Mouse (Mus musculus) intestine, postnatal 0 days (tissue): ENCODE data around the gene Wfikkn1. TPM values are rescaled to one million over a fixed set of nuclear protein-coding genes. Genes with fewer than 3 reads are reported as not detected.

Experiments used
- ATAC-seq: fragments of 200-750 bp; cut with Nextera tagmentation; 2 replicates; pipeline ENCODE4 v1.8.0; 2017; ENCODE audit warnings: mild to moderate bottlenecking, moderate TSS enrichment, moderate library complexity
- H3K27ac ChIP-seq: fragments of 300-500 bp; sonication (generic); 2 replicates; pipeline ENCODE4 v1.5.1; 2014; ENCODE audit warnings: mild to moderate bottlenecking, low read depth, low read length, moderate library complexity
- H3K27me3 ChIP-seq: fragments of 300-500 bp; sonication (generic); replicated peaks from 2 replicates; pipeline ENCODE4 v1.6.1; 2014; ENCODE audit warnings: low read length, mixed read lengths; ENCODE audit not compliant: control insufficient read depth, insufficient read depth
- H3K36me3 ChIP-seq: fragments of 300-500 bp; sonication (generic); 2 replicates; pipeline ENCODE4 v1.6.1; 2014; ENCODE audit warnings: mild to moderate bottlenecking, moderate library complexity; ENCODE audit not compliant: control insufficient read depth, insufficient read depth
- H3K4me1 ChIP-seq: fragments of 300-500 bp; sonication (generic); replicated peaks from 2 replicates; pipeline ENCODE4 v1.6.1; 2014; ENCODE audit warnings: antibody characterized with exemption, low read length, mixed read lengths; ENCODE audit not compliant: control insufficient read depth, insufficient read depth
- H3K4me2 ChIP-seq: fragments of 300-500 bp; sonication (generic); replicated peaks from 2 replicates; pipeline ENCODE4 v1.6.1; 2014; ENCODE audit warnings: low read depth, mild to moderate bottlenecking, moderate library complexity
- H3K4me3 ChIP-seq: fragments of 300-500 bp; sonication (generic); 2 replicates; pipeline ENCODE4 v1.5.1; 2014; ENCODE audit warnings: low read depth, low read length
- H3K9ac ChIP-seq: fragments of 300-500 bp; sonication (generic); 2 replicates; pipeline ENCODE4 v1.6.1; 2014; ENCODE audit warnings: mild to moderate bottlenecking, low read depth, low read length
- H3K9me3 ChIP-seq: fragments of 300-500 bp; sonication (generic); 2 replicates; pipeline ENCODE4 v1.6.1; 2016; ENCODE audit warnings: mixed run types; ENCODE audit not compliant: control insufficient read depth
- CTCF ChIP-seq: sonication (generic); IDR thresholded peaks from 2 replicates; pipeline ENCODE4 v1.5.1; 2016; ENCODE audit warnings: low read depth, mild to moderate bottlenecking, control low read depth, antibody characterized with exemption, moderate library complexity
- WGBS: fragments of 180-500 bp; shearing (Covaris S2); extraction: QIAGEN DNeasy Blood & Tissue Kit; methylation state at CpG from one replicate; pipeline ENCODE4 v1.1.7; 2014; 5-methylcytosine and 5-hydroxymethylcytosine counted together
- polyA plus RNA-seq: library from polyadenylated mRNA; unstranded; fragments of >200 nt; fragmentation: Nextera tagmentation; extraction: Ambion mirVana; gene quantifications from 2 replicates; pipeline ENCODE4 v1.2.1, GENCODE M21; 2015

The Wfikkn1 gene
- polyA plus RNA-seq, 1 experiment from 2014 or later, result 0.14 TPM

DNA sequence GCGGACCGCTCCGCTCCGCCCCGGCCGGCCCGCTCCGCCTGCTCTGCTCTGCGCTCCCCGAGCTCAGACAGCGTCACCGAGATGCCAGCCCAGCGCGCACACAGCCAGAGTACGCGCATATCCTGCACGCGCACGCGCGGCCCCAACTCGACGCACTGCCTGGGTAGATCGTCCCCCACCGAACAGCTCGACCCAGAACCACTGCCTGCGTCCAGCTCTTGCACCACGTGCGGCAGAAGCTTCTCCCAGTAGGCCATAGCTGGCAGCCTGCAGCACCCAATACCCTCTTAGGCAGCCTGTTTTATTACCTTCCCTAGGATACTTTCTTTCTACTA lies 43.6 kb downstream of the Wfikkn1 start, which contains the start of gene Rhbdl1:
Gene Rhbdl1, minus strand, starts transcription at position 220 of the 335 bp plus-strand sequence.
- no peak for ATAC-seq
- Histone ChIP-seq H3K4me1 (peaks cover 2% of the 10 kb centered on the region; the same call in 1 of the 2 replicates), H3K9me3 (no peaks in the 10 kb centered on the region), H3K9ac (peak within 1 kb of the TSS; percentile 51), H3K27ac (no peak within 1 kb of the TSS; the same call in 1 of the 2 replicates), H3K27me3 (no peaks in the 10 kb centered on the region), H3K36me3 (peaks cover 43% of the 10 kb centered on the region), H3K4me2 (peak within 1 kb of the TSS; percentile 93), H3K4me3 (peak within 1 kb of the TSS; percentile 34)
- TF ChIP-seq CTCF, result no peak
- WGBS, result 3% methylated on average over 29 of the region's 29 CpGs

GRCm38 (mm10) chr17:25836397-25837075 lies 44.1 kb downstream of the Wfikkn1 start:
- Histone ChIP-seq H3K36me3 (peaks cover 40% of the 10 kb centered on the region), H3K9ac (peak overlapping the region; percentile 51), H3K9me3 (no peaks in the 10 kb centered on the region), H3K4me3 (peak overlapping the region; percentile 34), H3K27me3 (no peaks in the 10 kb centered on the region), H3K4me2 (peak overlapping the region; percentile 93), H3K4me1 (peaks cover 6% of the 10 kb centered on the region; the same call in 1 of the 2 replicates), H3K27ac (no peak overlapping the region; the same call in 1 of the 2 replicates)
- ATAC-seq, result no peak
- 23% methylated on average over 23 of the region's 23 CpGs for WGBS
- no peak for TF ChIP-seq CTCF

GRCm38 (mm10) chr17:25835816-25836215 lies 44.8 kb downstream of the Wfikkn1 start:
- TF ChIP-seq CTCF, result no peak
- H3K36me3 ChIP-seq, result peaks cover 40% of the 10 kb centered on the region
- H3K4me2 ChIP-seq, result peak overlapping the region; percentile 93
- H3K27me3 ChIP-seq, result no peaks in the 10 kb centered on the region
- peaks cover 11% of the 10 kb centered on the region; the same call in 1 of the 2 replicates for H3K4me1 ChIP-seq
- peak overlapping the region; percentile 22; the same call in 1 of the 2 replicates for H3K9ac ChIP-seq
- H3K27ac ChIP-seq, result no peak overlapping the region
- no peaks in the 10 kb centered on the region for H3K9me3 ChIP-seq
- WGBS, result 90% methylated on average over 16 of the region's 16 CpGs
- ATAC-seq, result no peak
- H3K4me3 ChIP-seq, result no peak overlapping the region

GRCm38 (mm10) chr17:25835301-25835700 lies 45.4 kb downstream of the Wfikkn1 start:
- Histone ChIP-seq H3K4me2 (peak overlapping the region; percentile 93), H3K27me3 (no peaks in the 10 kb centered on the region), H3K36me3 (peaks cover 41% of the 10 kb centered on the region), H3K4me3 (no peak overlapping the region), H3K9ac (no peak overlapping the region), H3K9me3 (no peaks in the 10 kb centered on the region), H3K27ac (no peak overlapping the region), H3K4me1 (peaks cover 11% of the 10 kb centered on the region; the same call in 1 of the 2 replicates)
- 89% methylated on average over 7 of the region's 7 CpGs for whole genome bisulfite sequencing
- ATAC-seq, result no peak
- TF ChIP-seq CTCF, result no peak

- Histone ChIP-seq H3K9me3 (no peaks in the 10 kb centered on the region), H3K4me3 (peak overlapping the region; percentile 76), H3K27me3 (no peaks in the 10 kb centered on the region), H3K9ac (peak overlapping the region; percentile 78; the same call in 1 of the 2 replicates), H3K27ac (peak overlapping the region; percentile 98; the same call in 1 of the 2 replicates), H3K4me1 (peaks cover 11% of the 10 kb centered on the region; the same call in 1 of the 2 replicates), H3K4me2 (peak overlapping the region; percentile 93), H3K36me3 (peaks cover 38% of the 10 kb centered on the region)
- no peak for ATAC-seq
- TF ChIP-seq CTCF, result no peak
- 62% methylated on average over 12 of the region's 12 CpGs for WGBS
Observed at GRCm38 (mm10) chr17:25834595-25835222, 45.9 kb downstream of the Wfikkn1 start.

GRCm38 (mm10) chr17:25833961-25834594 lies 46.6 kb downstream of the Wfikkn1 start:
- peak overlapping the region; percentile 76 for H3K4me3 ChIP-seq
- WGBS, result 18% methylated on average over 6 of the region's 6 CpGs
- peaks cover 11% of the 10 kb centered on the region; the same call in 1 of the 2 replicates for H3K4me1 ChIP-seq
- H3K36me3 ChIP-seq, result peaks cover 32% of the 10 kb centered on the region
- no peaks in the 10 kb centered on the region for H3K9me3 ChIP-seq
- ATAC-seq, result no peak
- no peak for TF ChIP-seq CTCF
- peak overlapping the region; percentile 78 for H3K9ac ChIP-seq
- H3K27ac ChIP-seq, result peak overlapping the region; percentile 98
- peak overlapping the region; percentile 93 for H3K4me2 ChIP-seq
- H3K27me3 ChIP-seq, result no peaks in the 10 kb centered on the region
